Mouse (Mus musculus) liver, embryonic 14.5 days (tissue): ENCODE results near the gene Tap1.

ENCODE experiments used
- CTCF ChIP-seq: IDR thresholded peaks from 2 replicates; pipeline ENCODE4 v1.5.1; 2016; ENCODE audit warnings: antibody characterized with exemption, low read depth, control low read depth
- EP300 ChIP-seq: IDR thresholded peaks from 2 replicates; pipeline ENCODE4 v1.6.1; 2016; ENCODE audit warnings: antibody characterized with exemption, low read depth

- TF ChIP-seq CTCF (no peak), EP300 (no peak)
Observed at GRCm38 (mm10) chr17:34193468-34193867, 6.1 kb downstream of the Tap1 start.
